Mouse (Mus musculus) hindbrain, postnatal 0 days (tissue): Measurements from ENCODE around the gene Ovgp1. TPM values are rescaled to one million over a fixed set of nuclear protein-coding genes. Genes with fewer than 3 reads are reported as not detected.
"Not testable (repeated sequence)": the region's sequence is repeated elsewhere in the genome, so short reads cannot be mapped to it uniquely, and the experiment has no call there.

Experiments
- ATAC-seq: fragments of 200-750 bp; cut with Nextera tagmentation; 2 replicates; pipeline ENCODE4 v1.8.0; 2017; ENCODE audit warnings: mild to moderate bottlenecking, moderate TSS enrichment, moderate library complexity
- DNase-seq: peaks from one replicate; pipeline ENCODE4 v3.0.0-alpha.2; 2015; ENCODE audit warnings: low spot score
- H3K27ac ChIP-seq: fragments of 300-500 bp; sonication (generic); 2 replicates; pipeline ENCODE4 v1.5.1; 2014; ENCODE audit warnings: mild to moderate bottlenecking
- H3K27me3 ChIP-seq: fragments of 300-500 bp; sonication (generic); 2 replicates; pipeline ENCODE4 v1.6.1; 2014; ENCODE audit warnings: low read length, mixed read lengths; ENCODE audit not compliant: insufficient read depth
- H3K36me3 ChIP-seq: fragments of 300-500 bp; sonication (generic); 2 replicates; pipeline ENCODE4 v1.6.1; 2014; ENCODE audit warnings: low read length, mixed read lengths; ENCODE audit not compliant: insufficient read depth
- H3K4me1 ChIP-seq: fragments of 300-500 bp; sonication (generic); 2 replicates; pipeline ENCODE4 v1.6.1; 2014; ENCODE audit warnings: antibody characterized with exemption, low read length, mixed read lengths; ENCODE audit not compliant: insufficient read depth
- H3K4me2 ChIP-seq: fragments of 300-500 bp; sonication (generic); 2 replicates; pipeline ENCODE4 v1.6.1; 2014; ENCODE audit warnings: low read depth, mild to moderate bottlenecking, low read length, moderate library complexity, mixed read lengths
- H3K4me3 ChIP-seq: fragments of 300-500 bp; sonication (generic); 2 replicates; pipeline ENCODE4 v1.5.1; 2014; ENCODE audit warnings: low read length
- H3K9ac ChIP-seq: fragments of 300-500 bp; sonication (generic); replicated peaks from 2 replicates; pipeline ENCODE4 v1.6.1; 2014; ENCODE audit warnings: mild to moderate bottlenecking, low read length, moderate library complexity, mixed read lengths
- H3K9me3 ChIP-seq: fragments of 300-500 bp; sonication (generic); 2 replicates; pipeline ENCODE4 v1.6.1; 2016; ENCODE audit warnings: low read length, mixed read lengths
- CTCF ChIP-seq: IDR thresholded peaks from 2 replicates; pipeline ENCODE4 v1.5.1; 2016; ENCODE audit warnings: antibody characterized with exemption, control low read depth, low read depth
- WGBS: fragments of 180-500 bp; shearing (Covaris S2); extraction: QIAGEN DNeasy Blood & Tissue Kit; methylation state at CpG from one replicate; pipeline ENCODE4 v1.1.7; 2014; 5-methylcytosine and 5-hydroxymethylcytosine counted together
- polyA plus RNA-seq: library from polyadenylated mRNA; unstranded; fragments of >200 nt; fragmentation: Nextera tagmentation; extraction: Ambion mirVana; gene quantifications from 2 replicates; pipeline ENCODE4 v1.2.1, GENCODE M21; 2015
- total RNA-seq: library from RNA; depleted of rRNA; stranded (reverse); fragments of >200 nt; gene quantifications from 2 replicates; pipeline ENCODE4 v1.2.3, GENCODE M21; 2014

Ovgp1 gene
- total and polyA plus RNA-seq, 2 experiments from 2014 or later, result 4.5 to 5.0 TPM

DNA sequence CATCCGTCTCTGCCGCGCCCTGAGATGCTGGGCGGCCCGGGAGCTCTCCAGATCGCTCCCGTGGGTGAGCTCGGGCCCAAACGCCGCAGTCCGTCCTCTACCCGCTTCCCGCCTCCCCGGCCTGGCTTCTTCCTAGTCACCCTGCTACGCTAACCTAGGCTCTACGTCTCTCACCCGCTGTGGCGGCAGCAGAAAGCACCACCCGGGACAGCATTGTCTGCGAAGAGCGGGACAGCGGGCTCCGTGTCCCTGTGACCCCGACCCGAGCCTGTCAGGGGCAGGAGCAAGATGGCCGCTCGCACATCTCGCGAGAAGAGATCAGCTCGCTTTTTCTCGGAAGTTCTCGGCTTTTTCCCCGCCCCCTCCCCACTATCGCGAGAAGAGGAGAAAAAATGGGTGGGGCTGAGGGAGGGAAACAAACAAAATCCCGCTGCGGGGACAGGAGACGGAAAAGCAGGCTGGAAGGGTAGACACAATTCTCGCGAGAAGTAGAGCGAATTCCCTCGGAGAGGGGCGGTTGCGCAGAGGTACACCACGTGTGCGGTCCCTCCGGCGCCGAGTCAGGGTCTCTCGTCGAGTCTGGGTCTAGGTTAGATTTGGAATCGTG is 14.4 kb upstream of the Ovgp1 start, which contains the start of gene Wdr77:
Wdr77 (plus strand) TSS at position 396 of the 607 bp plus-strand sequence.
- Histone ChIP-seq H3K36me3 (peaks cover 28% of the 10 kb centered on the region), H3K27ac (peak within 1 kb of the TSS; percentile 94), H3K4me2 (peak within 1 kb of the TSS; percentile 80), H3K4me1 (peaks cover 19% of the 10 kb centered on the region), H3K9me3 (no peaks in the 10 kb centered on the region), H3K9ac (peak within 1 kb of the TSS; percentile 94), H3K27me3 (no peaks in the 10 kb centered on the region), H3K4me3 (peak within 1 kb of the TSS; percentile 81)
- no peak for TF ChIP-seq CTCF
- under 1% methylated on average over 51 of the region's 52 CpGs for WGBS
- peak; percentile 98 for ATAC-seq
- peak; percentile 99 for DNase-seq

DNA sequence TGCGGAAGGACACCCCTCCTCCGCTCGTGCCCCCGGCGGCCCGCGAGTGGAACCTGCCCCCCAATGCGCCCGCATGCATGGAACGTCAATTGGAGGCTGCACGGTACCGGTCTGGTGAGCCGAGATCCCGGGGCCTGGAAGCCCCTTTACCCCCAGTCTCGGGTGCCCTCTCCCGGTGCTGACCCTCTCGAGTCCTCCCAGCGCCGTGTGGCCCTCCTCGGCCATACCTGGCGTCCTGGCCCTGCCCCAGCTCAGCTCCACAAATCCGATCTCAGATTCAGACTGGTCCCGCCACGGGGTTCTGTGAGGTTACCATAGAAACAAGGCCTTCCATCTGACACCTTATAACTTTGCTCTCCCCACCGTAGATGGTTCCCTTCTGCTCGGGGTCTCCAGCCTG is 13.9 kb upstream of the Ovgp1 start:
- Histone ChIP-seq H3K4me2 (peak overlapping the region; percentile 80), H3K9ac (peak overlapping the region; percentile 94), H3K9me3 (no peaks in the 10 kb centered on the region), H3K4me3 (peak overlapping the region; percentile 81), H3K36me3 (peaks cover 33% of the 10 kb centered on the region), H3K4me1 (peaks cover 19% of the 10 kb centered on the region), H3K27me3 (no peaks in the 10 kb centered on the region), H3K27ac (peak overlapping the region; percentile 80)
- DNase-seq, result peak; percentile 64
- ATAC-seq, result peak; percentile 79
- TF ChIP-seq CTCF, result no peak; the same call in 1 of the 2 replicates
- WGBS, result 0% methylated on average over 26 of the region's 26 CpGs

DNA sequence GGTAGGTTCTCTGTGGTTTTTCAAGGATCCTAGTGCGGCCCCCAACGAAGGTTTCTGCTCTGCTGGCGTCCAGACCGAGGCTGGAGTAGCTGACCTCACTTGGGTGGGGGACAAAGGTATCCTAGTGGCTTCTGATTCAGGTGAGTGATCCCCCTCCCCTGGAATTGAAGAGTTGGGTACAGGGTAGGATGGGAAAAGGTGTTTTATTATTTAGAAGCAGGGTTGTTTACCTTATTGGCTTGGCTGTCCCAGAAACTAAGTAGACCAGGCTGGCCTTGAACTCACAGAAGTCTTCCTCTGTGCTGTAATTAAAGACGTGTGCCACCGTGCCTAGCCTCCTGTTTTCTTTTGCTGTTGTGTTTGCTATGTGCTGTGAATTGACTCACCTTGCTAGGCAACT is 13.5 kb upstream of the Ovgp1 start, which contains the start of gene Atp5f1:
Atp5f1 (minus strand) TSS at position 101 of the 400 bp plus-strand sequence.
- peaks cover 34% of the 10 kb centered on the region for H3K36me3 ChIP-seq
- no peak for ATAC-seq
- H3K27me3 ChIP-seq, result no peaks in the 10 kb centered on the region
- H3K4me3 ChIP-seq, result peak within 1 kb of the TSS; percentile 81
- no peak for TF ChIP-seq CTCF
- H3K9me3 ChIP-seq, result no peaks in the 10 kb centered on the region
- peak within 1 kb of the TSS; percentile 94 for H3K9ac ChIP-seq
- peak within 1 kb of the TSS; percentile 80 for H3K4me2 ChIP-seq
- peak within 1 kb of the TSS; percentile 94 for H3K27ac ChIP-seq
- DNase-seq, result no peak
- H3K4me1 ChIP-seq, result peaks cover 19% of the 10 kb centered on the region
- WGBS, result 6% methylated on average over 6 of the region's 6 CpGs

DNA sequence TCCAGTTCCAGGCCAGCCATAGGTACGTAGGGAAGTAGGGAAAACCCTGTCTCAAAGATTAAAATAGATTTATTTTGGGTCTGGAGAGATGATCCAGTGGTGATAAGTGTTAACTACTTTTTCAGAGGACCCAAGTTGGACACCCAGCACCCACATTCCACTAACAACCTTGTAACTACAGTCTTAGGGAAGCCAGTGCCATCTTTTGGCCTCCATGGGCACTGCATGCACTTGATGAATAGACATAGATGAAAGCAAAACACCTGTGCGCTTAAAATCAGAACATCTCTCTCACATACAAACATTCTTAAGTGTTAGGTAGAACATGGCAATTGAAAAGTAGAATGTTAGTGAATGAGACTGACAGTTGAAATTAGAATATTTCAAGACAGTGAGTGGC is 12.8 kb upstream of the Ovgp1 start:
- H3K9ac ChIP-seq, result no peak overlapping the region
- peaks cover 39% of the 10 kb centered on the region for H3K36me3 ChIP-seq
- no peaks in the 10 kb centered on the region for H3K27me3 ChIP-seq
- peak; percentile 53 for TF ChIP-seq CTCF
- no peak overlapping the region for H3K4me3 ChIP-seq
- 96% methylated on average over 2 of the region's 2 CpGs for WGBS
- peak overlapping the region; percentile 80 for H3K4me2 ChIP-seq
- peaks cover 19% of the 10 kb centered on the region for H3K4me1 ChIP-seq
- no peak overlapping the region for H3K27ac ChIP-seq
- no peaks in the 10 kb centered on the region for H3K9me3 ChIP-seq
- peak; percentile 10 for DNase-seq
- no peak for ATAC-seq

DNA sequence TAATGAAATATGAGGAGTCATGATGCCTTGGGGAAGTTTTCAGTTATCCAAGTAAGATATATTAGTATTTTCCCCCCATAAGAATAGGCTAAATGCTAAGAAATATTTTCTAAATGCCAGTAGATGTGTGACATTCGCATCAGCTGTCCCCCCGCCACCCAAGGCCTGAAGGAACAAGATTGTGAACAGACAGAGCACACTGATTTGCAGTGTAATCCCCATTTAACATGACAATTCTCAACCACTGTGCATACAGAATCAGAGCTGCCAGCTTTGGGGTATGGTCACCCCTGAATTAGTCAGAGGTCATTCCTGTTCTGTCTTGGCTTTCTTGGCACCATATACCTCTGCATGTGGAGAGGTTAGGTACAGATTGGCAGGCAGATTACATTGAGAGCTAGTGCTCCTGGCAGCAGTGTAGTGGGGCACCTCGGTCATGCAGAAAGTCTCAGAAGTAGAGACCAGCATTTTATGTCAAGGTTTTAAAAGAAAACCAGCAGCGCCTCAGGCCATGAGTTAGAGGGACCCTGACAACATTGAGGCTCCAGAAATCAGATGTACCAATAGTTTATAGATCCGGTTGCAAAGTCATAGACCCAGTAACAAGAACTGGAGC is 1.6 kb upstream of the Ovgp1 start:
- Histone ChIP-seq H3K27me3 (no peaks in the 10 kb centered on the region), H3K4me3 (no peak overlapping the region), H3K9ac (no peak overlapping the region), H3K9me3 (no peaks in the 10 kb centered on the region), H3K36me3 (peaks cover 7% of the 10 kb centered on the region), H3K4me1 (no peaks in the 10 kb centered on the region), H3K4me2 (no peak overlapping the region), H3K27ac (no peak overlapping the region)
- no peak for DNase-seq
- no peak for ATAC-seq
- 80% methylated on average over 5 of the region's 5 CpGs for WGBS
- no peak for TF ChIP-seq CTCF

DNA sequence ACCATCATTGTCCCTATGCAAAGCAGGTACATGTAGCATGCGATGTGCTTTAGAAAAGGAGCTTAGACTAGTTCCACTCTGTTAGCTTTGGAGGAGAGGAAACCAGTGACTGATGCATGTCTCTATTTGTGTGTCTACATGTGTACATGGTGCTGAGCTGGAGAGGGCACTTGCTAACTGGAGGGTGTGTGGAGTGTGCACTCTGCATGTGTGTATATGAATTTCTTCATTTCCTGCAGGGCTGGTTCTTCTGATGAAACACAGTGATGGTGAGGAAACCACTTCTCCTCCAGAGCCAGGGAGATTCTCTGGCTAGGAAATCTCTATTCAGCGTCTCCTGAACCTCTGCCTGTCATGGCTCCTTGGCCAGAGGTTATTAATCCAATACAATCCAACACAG is 663 bp downstream of the Ovgp1 start:
- no peak for ATAC-seq
- H3K27ac ChIP-seq, result no peak overlapping the region
- H3K4me3 ChIP-seq, result no peak overlapping the region
- no peak for TF ChIP-seq CTCF
- no peaks in the 10 kb centered on the region for H3K27me3 ChIP-seq
- H3K36me3 ChIP-seq, result no peaks in the 10 kb centered on the region
- DNase-seq, result no peak
- 95% methylated on average over 2 of the region's 2 CpGs for whole genome bisulfite sequencing
- no peaks in the 10 kb centered on the region for H3K4me1 ChIP-seq
- H3K9me3 ChIP-seq, result no peaks in the 10 kb centered on the region
- H3K9ac ChIP-seq, result no peak overlapping the region
- H3K4me2 ChIP-seq, result no peak overlapping the region

DNA sequence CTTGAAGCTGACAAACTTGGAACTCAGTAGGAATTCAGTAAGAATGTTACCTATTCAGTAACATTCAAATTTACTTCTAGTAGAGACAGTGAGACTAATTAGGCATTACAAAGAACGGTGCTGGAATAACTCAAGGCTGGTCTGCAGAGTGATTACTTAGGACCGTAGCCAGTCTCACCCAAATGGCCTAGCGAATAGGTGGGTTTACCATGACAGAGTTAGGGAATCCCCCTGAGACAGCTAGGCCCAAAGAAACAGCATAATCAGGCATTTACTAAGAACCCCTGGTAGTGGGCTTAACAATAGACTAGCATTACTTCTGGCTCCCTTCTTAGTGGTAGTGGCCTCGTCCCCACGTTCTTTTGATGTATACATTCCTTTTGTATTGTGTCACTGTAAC is 16.1 kb downstream of the Ovgp1 start:
- not testable (repeated sequence) for H3K9me3 ChIP-seq, ATAC-seq, H3K27ac ChIP-seq, H3K36me3 ChIP-seq, H3K4me1 ChIP-seq, H3K4me2 ChIP-seq, H3K27me3 ChIP-seq, H3K9ac ChIP-seq, H3K4me3 ChIP-seq, DNase-seq
- WGBS, result 43% methylated on average over 5 of the region's 5 CpGs
